ENCODE assay signal across 9 mouse cellular contexts in the genomic region with DNA sequence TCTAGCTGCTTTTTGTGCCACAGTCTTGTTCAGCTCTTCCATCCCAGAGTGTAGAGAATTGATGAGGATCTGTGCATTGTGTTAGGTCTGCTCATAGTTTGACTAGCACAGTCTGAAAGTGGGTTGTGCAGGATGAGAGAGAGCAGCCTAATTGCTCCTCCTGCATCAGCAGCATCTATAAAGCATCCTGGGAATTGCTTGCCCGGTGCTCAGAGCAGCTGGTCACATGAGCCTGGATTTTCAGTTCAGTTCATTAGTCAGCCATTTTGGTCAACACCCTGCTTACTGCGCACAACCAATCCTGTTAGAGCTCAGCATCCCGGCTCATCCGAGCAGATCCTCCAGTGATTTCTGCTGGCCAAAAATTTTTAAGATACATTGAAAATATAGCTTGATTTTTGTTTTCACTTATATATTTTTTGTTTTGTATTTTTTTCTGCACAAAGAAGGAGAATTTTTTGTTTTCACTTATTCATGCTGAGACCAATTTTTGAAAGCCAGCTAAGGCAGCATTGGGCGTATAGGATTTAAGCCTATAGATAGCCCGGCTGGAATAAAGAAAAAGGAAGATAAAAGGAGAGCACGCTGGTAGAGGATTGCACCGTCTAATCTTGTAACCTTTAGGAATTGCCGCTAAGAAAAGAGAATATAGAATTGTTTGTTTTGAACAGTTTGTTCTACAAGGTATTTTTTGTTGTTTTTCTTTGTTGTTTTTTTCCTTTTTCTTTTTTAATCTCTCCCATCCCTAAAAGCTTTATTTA. TPM values are rescaled to one million over a fixed set of nuclear protein-coding genes. Genes with fewer than 3 reads are reported as not detected.
A peak's percentile ranks its signal among the peaks of the same experiment; 100 is the strongest.
DNase-seq lines count a peak whose midpoint lies in the region; ATAC-seq and TF ChIP-seq lines count a peak whose summit lies in the region.
"Had no signal": no experiment of that assay in that cellular context is flagged by ENCODE, and none has a peak within 500 bp of the region (broad histone marks: within the 10 kb centered on the region; RNA-seq: fewer than 3 reads in every experiment).

No protein-coding gene starts in this region.

- H3K27me3 ChIP-seq in limb, embryonic 14.5 days (ENCODE audit: control insufficient read depth, insufficient read depth, low read length) = no peaks in the 10 kb centered on the region

- no peak for TF ChIP-seq POLR2A in limb, embryonic 14.5 days (IDR thresholded peaks at IDR 0.05; ENCODE audit: borderline replicate concordance, extremely low read depth, insufficient read depth, insufficient read length)

- no peak overlapping the region for H3K4me3 ChIP-seq in limb, embryonic 14.5 days (replicated peaks; ENCODE audit: low read length)
- H3K4me3 ChIP-seq: erythroblast, embryonic 14.5 days had no signal

- 67% methylated on average over 9 of the region's 9 CpGs for WGBS in limb, embryonic 14.5 days

- H3K9me3 ChIP-seq in limb, embryonic 14.5 days (ENCODE audit: control insufficient read depth, low read length) = no peaks in the 10 kb centered on the region

- no peak overlapping the region for H3K9ac ChIP-seq in limb, embryonic 14.5 days (ENCODE audit: low read depth, low read length, severe bottlenecking)

- peak overlapping the region; percentile 7; the same call in 1 of the 2 replicates for H3K4me2 ChIP-seq in limb, embryonic 14.5 days (replicated peaks; ENCODE audit: low read depth, low read length, severe bottlenecking)

- DNase-seq in adrenal gland, adult 8-10 months = peak; percentile 39
- DNase-seq in adrenal gland, adult 18-20 months (ENCODE audit: low spot score in 2 of 2) = no peak
- peak; percentile 82 for DNase-seq in embryo, embryonic 10 days (ENCODE audit: low spot score)
- DNase-seq in gastrocnemius, postnatal 25 days = peak; percentile 33
- DNase-seq in kidney, postnatal 14 days = peak; percentile 63
- DNase-seq in limb, embryonic 14.5 days (ENCODE audit: low spot score) = peak; percentile 28
- peak; percentile 43 for DNase-seq in skeletal muscle tissue, adult 2 months (ENCODE audit: low read depth, low spot score)
- DNase-seq in urinary bladder, postnatal 14 days (ENCODE audit: low spot score) = no peak

- ATAC-seq in limb, embryonic 14.5 days (ENCODE audit: low FRiP score, low read depth) = peak; percentile 60; the same call in 1 of the 2 replicates

- H3K27ac ChIP-seq in limb, embryonic 14.5 days (replicated peaks; ENCODE audit: low read depth, low read length) = no peak overlapping the region

- H3K4me1 ChIP-seq in limb, embryonic 14.5 days (ENCODE audit: control insufficient read depth, insufficient read depth, low read length) = peaks cover 8% of the 10 kb centered on the region

- no peaks in the 10 kb centered on the region; the same call in 1 of the 2 replicates for H3K36me3 ChIP-seq in limb, embryonic 14.5 days (ENCODE audit: control insufficient read depth, insufficient read depth, low read length)

RNA-seq across cellular contexts. Expression of a gene that starts 18.6 kb away (rescaled TPM):
- 10 to 100 TPM; 31.8 to 45.7 (median 40.1) TPM for total RNA-seq in adrenal gland, adult 8-10 months (2022)
- total RNA-seq in adrenal gland, adult 18-20 months (2021) = 10 to 100 TPM; 21.1 to 26.7 TPM
- total RNA-seq in gastrocnemius, postnatal 25 days (2021) = 1 to 10 TPM; 6.8 to 8.4 TPM
- 12.1 and 15.0 TPM in 2 replicates for polyA plus RNA-seq in limb, embryonic 14.5 days (2012; rRNA removed)
- 9.6 and 10.4 TPM in 2 replicates for polyA plus RNA-seq in limb, embryonic 14.5 days (2014; fragmentation: Nextera tagmentation; extraction: Ambion mirVana)

RNA-seq across cellular contexts. Expression of a gene that starts 29.2 kb away (rescaled TPM):
- total RNA-seq in adrenal gland, adult 8-10 months (2022) = 10 to 100 TPM; 30.5 to 39.0 (median 35.2) TPM
- total RNA-seq in adrenal gland, adult 18-20 months (2021) = 10 to 100 TPM; 31.4 to 39.5 TPM
- 10 to 100 TPM; 21.7 to 22.5 TPM for total RNA-seq in gastrocnemius, postnatal 25 days (2021)
- polyA plus RNA-seq in limb, embryonic 14.5 days (2012; rRNA removed) = 24.1 and 43.5 TPM in 2 replicates
- 56.4 and 60.9 TPM in 2 replicates for polyA plus RNA-seq in limb, embryonic 14.5 days (2014; fragmentation: Nextera tagmentation; extraction: Ambion mirVana)

RNA-seq across cellular contexts. Expression of a gene that starts 55.8 kb away (rescaled TPM):
- total RNA-seq in adrenal gland, adult 8-10 months (2022) = 1 to 10 TPM; 1.7 to 5.9 (median 3.2) TPM
- total RNA-seq in adrenal gland, adult 18-20 months (2021) = 1 to 10 TPM in 1 of 2 experiments, under 1 TPM in 1; 0.66 to 4.7 TPM
- total RNA-seq in gastrocnemius, postnatal 25 days (2021) = under 1 TPM; 0.32 to 0.33 TPM
- polyA plus RNA-seq in limb, embryonic 14.5 days (2012; rRNA removed) = 0.47 and 0.53 TPM in 2 replicates
- 0.36 TPM in 1 of 2 replicates, not detected in the other for polyA plus RNA-seq in limb, embryonic 14.5 days (2014; fragmentation: Nextera tagmentation; extraction: Ambion mirVana)
- polyA plus RNA-seq: erythroblast, embryonic 14.5 days had no signal

Comparison
In these comparisons a context has a peak if more than half of its experiments do, and no peak if none do; other contexts are left out.
1. DNase-seq: peak in adrenal gland, adult 8-10 months (single experiment), embryo, embryonic 10 days (single experiment), gastrocnemius, postnatal 25 days (single experiment), kidney, postnatal 14 days (single experiment), limb, embryonic 14.5 days (single experiment) and skeletal muscle tissue, adult 2 months (single experiment); none in adrenal gland, adult 18-20 months (0 of 2) and urinary bladder, postnatal 14 days (single experiment).